Mouse (Mus musculus) bone marrow macrophage, adult 2 months (primary cell): ENCODE results near the gene Cadps.

Experiments used
- CTCF ChIP-seq: IDR thresholded peaks from 2 replicates; pipeline ENCODE4 v1.5.1; 2012; ENCODE audit warnings: low read depth, mild to moderate bottlenecking, low read length, moderate library complexity
- POLR2A ChIP-seq: IDR thresholded peaks from 2 replicates; pipeline ENCODE4 v1.6.1; 2012; ENCODE audit warnings: mild to moderate bottlenecking, low read depth, low read length, borderline replicate concordance

DNA sequence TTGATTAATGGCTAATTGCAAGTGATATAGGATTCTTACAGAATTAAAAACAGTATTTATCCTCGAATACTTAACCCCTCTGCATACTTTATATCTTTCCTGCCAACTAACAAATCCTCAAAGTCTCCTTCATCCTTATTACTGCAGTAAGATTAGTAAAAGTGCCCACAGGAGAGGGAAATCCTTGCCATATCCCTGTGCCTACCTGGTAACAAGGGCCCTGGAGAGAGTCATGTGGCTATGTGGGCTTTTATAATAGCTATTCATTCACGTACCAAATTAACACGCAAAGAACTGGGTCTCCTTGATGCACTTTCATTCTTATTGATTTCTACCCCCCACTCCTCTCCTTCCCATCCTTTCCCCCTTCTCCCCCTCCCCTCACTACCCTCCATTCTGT, 137.9 kb downstream of the Cadps start:
- TF ChIP-seq CTCF (no peak), POLR2A (no peak)
